Mouse (Mus musculus) megakaryocyte, adult 5-6 weeks (primary cell): ENCODE results near the gene Fbxl15. TPM values are rescaled to one million over a fixed set of nuclear protein-coding genes. Genes with fewer than 3 reads are reported as not detected.
A peak's percentile ranks its signal among the peaks of the same experiment; 100 is the strongest.

Source experiments
- ATAC-seq: 2 replicates; pipeline ENCODE4 v1.8.0; 2016; ENCODE audit warnings: mild to moderate bottlenecking, inconsistent platforms; ENCODE audit not compliant: poor library complexity, severe bottlenecking
- total RNA-seq, 2 experiments: library from RNA; stranded (forward) in 1 of 2; stranded (reverse) in 1 of 2; fragments of 153-499, 151-499 nt in 1 of 2; fragments of 221-1000, 200-1000 nt in 1 of 2; gene quantifications; 2 replicates each; pipeline versions ENCODE4 v1.2.3 to v1.2.4; 2015 to 2017

Gene Fbxl15
- total RNA-seq, 2 experiments from 2014 or later, result 1.8 to 2.1 TPM

- no peak for ATAC-seq
Measured at GRCm38 (mm10) chr19:46308303-46308702, 19.7 kb upstream of the Fbxl15 start.

- ATAC-seq, result peak; percentile 52
Measured at GRCm38 (mm10) chr19:46308706-46309435, 19.1 kb upstream of the Fbxl15 start.

GRCm38 (mm10) chr19:46309651-46310305, 18.2 kb upstream of the Fbxl15 start:
- no peak for ATAC-seq

- ATAC-seq, result no peak
Measured at GRCm38 (mm10) chr19:46310312-46310865, 17.6 kb upstream of the Fbxl15 start.

GRCm38 (mm10) chr19:46311341-46311740, 16.6 kb upstream of the Fbxl15 start:
- no peak for ATAC-seq

GRCm38 (mm10) chr19:46312566-46312965, 15.4 kb upstream of the Fbxl15 start:
- no peak for ATAC-seq

- ATAC-seq, result no peak
Measured at GRCm38 (mm10) chr19:46313116-46313515, 14.9 kb upstream of the Fbxl15 start.

- ATAC-seq, result no peak
Measured at GRCm38 (mm10) chr19:46313591-46313990, 14.4 kb upstream of the Fbxl15 start.

- no peak for ATAC-seq
Measured at GRCm38 (mm10) chr19:46314151-46314601, 13.8 kb upstream of the Fbxl15 start.

GRCm38 (mm10) chr19:46314872-46315742, 12.9 kb upstream of the Fbxl15 start:
- ATAC-seq, result peak; percentile 44; the same call in 1 of the 2 replicates

GRCm38 (mm10) chr19:46315752-46316610, 12.0 kb upstream of the Fbxl15 start:
- no peak for ATAC-seq

- peak; percentile 11; the same call in 1 of the 2 replicates for ATAC-seq
Measured at GRCm38 (mm10) chr19:46316846-46317545, 11.0 kb upstream of the Fbxl15 start.

- no peak for ATAC-seq
Measured at GRCm38 (mm10) chr19:46317546-46317885, 10.5 kb upstream of the Fbxl15 start.

- ATAC-seq, result no peak
Measured at GRCm38 (mm10) chr19:46318031-46318471, 9.9 kb upstream of the Fbxl15 start.

- ATAC-seq, result no peak
Measured at GRCm38 (mm10) chr19:46318586-46319378, 9.2 kb upstream of the Fbxl15 start.

- no peak for ATAC-seq
Measured at GRCm38 (mm10) chr19:46320076-46320785, 7.8 kb upstream of the Fbxl15 start.

- no peak for ATAC-seq
Measured at GRCm38 (mm10) chr19:46321101-46321943, 6.7 kb upstream of the Fbxl15 start.
